Mouse (Mus musculus) stomach, postnatal 0 days (tissue): ENCODE data around the gene Olfr641. TPM values are rescaled to one million over a fixed set of nuclear protein-coding genes. Genes with fewer than 3 reads are reported as not detected.

ENCODE experiments used
- ATAC-seq: fragments of 200-750 bp; cut with Nextera tagmentation; 2 replicates; pipeline ENCODE4 v1.8.0; 2017; ENCODE audit not compliant: low FRiP score, low TSS enrichment
- DNase-seq: peaks from one replicate; pipeline ENCODE4 v3.0.0-alpha.2; 2016; ENCODE audit warnings: low spot score
- H3K27ac ChIP-seq: fragments of 300-500 bp; sonication (generic); replicated peaks from 2 replicates; pipeline ENCODE4 v1.5.1; 2014; ENCODE audit warnings: mild to moderate bottlenecking, control low read depth
- H3K27me3 ChIP-seq: fragments of 300-500 bp; sonication (generic); 2 replicates; pipeline ENCODE4 v1.6.1; 2014; ENCODE audit warnings: low read length; ENCODE audit not compliant: control insufficient read depth, insufficient read depth
- H3K36me3 ChIP-seq: fragments of 300-500 bp; sonication (generic); 2 replicates; pipeline ENCODE4 v1.6.1; 2014; ENCODE audit warnings: low read length, mixed read lengths; ENCODE audit not compliant: control insufficient read depth, insufficient read depth
- H3K4me1 ChIP-seq: fragments of 300-500 bp; sonication (generic); replicated peaks from 2 replicates; pipeline ENCODE4 v1.6.1; 2014; ENCODE audit warnings: antibody characterized with exemption; ENCODE audit not compliant: control insufficient read depth, insufficient read depth
- H3K4me2 ChIP-seq: fragments of 300-500 bp; sonication (generic); replicated peaks from 2 replicates; pipeline ENCODE4 v1.6.1; 2014; ENCODE audit warnings: low read depth, mild to moderate bottlenecking, control low read depth, moderate library complexity
- H3K4me3 ChIP-seq: fragments of 300-500 bp; sonication (generic); 2 replicates; pipeline ENCODE4 v1.5.1; 2014; ENCODE audit warnings: low read depth, low read length, control low read depth
- H3K9ac ChIP-seq: fragments of 300-500 bp; sonication (generic); 2 replicates; pipeline ENCODE4 v1.6.1; 2014; ENCODE audit warnings: mild to moderate bottlenecking, low read length, control low read depth, mixed read lengths
- H3K9me3 ChIP-seq: fragments of 300-500 bp; sonication (generic); 2 replicates; pipeline ENCODE4 v1.6.1; 2016; ENCODE audit warnings: low read length; ENCODE audit not compliant: control insufficient read depth
- CTCF ChIP-seq: IDR thresholded peaks from 2 replicates; pipeline ENCODE4 v1.5.1; 2016; ENCODE audit warnings: antibody characterized with exemption, low read depth, mild to moderate bottlenecking, moderate library complexity
- EP300 ChIP-seq: optimal IDR thresholded peaks from 2 replicates; pipeline ENCODE3; 2016; ENCODE audit warnings: antibody characterized with exemption
- WGBS: fragments of 180-500 bp; shearing (Covaris S2); extraction: QIAGEN DNeasy Blood & Tissue Kit; methylation state at CpG from one replicate; pipeline ENCODE4 v1.1.7; 2014; 5-methylcytosine and 5-hydroxymethylcytosine counted together
- polyA plus RNA-seq: library from polyadenylated mRNA; unstranded; fragments of >200 nt; fragmentation: Nextera tagmentation; extraction: Ambion mirVana; gene quantifications from 2 replicates; pipeline ENCODE4 v1.2.1, GENCODE M21; 2015

The Olfr641 gene
- polyA plus RNA-seq: not detected in 2 replicates

- TF ChIP-seq EP300 (no peak), CTCF (no peak)
- 67% methylated on average over 1 of the region's 1 CpGs for WGBS
- H3K9ac ChIP-seq: no peak within 1 kb of the TSS
- no peak for ATAC-seq
- no peaks in the 10 kb centered on the region for H3K36me3 ChIP-seq
- H3K9me3 ChIP-seq: no peaks in the 10 kb centered on the region
- H3K27ac ChIP-seq: no peak within 1 kb of the TSS
- no peak within 1 kb of the TSS for H3K4me2 ChIP-seq
- no peaks in the 10 kb centered on the region for H3K27me3 ChIP-seq
- H3K4me3 ChIP-seq: no peak within 1 kb of the TSS
- H3K4me1 ChIP-seq: no peaks in the 10 kb centered on the region
- DNase-seq: no peak
These were observed at the start of gene Olfr641 for GRCm38 (mm10) chr7:104035145-104035544. Olfr641 (plus strand) TSS chr7:104035445.

GRCm38 (mm10) chr7:103998446-103998845 lies 36.8 kb upstream of the Olfr641 start, which contains the start of gene Olfr638:
Olfr638 (plus strand) TSS chr7:103998746.
- no peak within 1 kb of the TSS for H3K9ac ChIP-seq
- no peak for TF ChIP-seq EP300
- no peaks in the 10 kb centered on the region for H3K9me3 ChIP-seq
- H3K4me1 ChIP-seq: no peaks in the 10 kb centered on the region
- no peaks in the 10 kb centered on the region for H3K27me3 ChIP-seq
- no peak for DNase-seq
- H3K4me2 ChIP-seq: no peak within 1 kb of the TSS
- H3K36me3 ChIP-seq: no peaks in the 10 kb centered on the region
- no peak within 1 kb of the TSS for H3K4me3 ChIP-seq
- no peak within 1 kb of the TSS for H3K27ac ChIP-seq
- no peak for ATAC-seq

- H3K27ac ChIP-seq: no peak overlapping the region
- no peaks in the 10 kb centered on the region for H3K27me3 ChIP-seq
- H3K4me1 ChIP-seq: no peaks in the 10 kb centered on the region
- H3K9ac ChIP-seq: no peak overlapping the region
- DNase-seq: no peak
- H3K4me3 ChIP-seq: no peak overlapping the region
- H3K9me3 ChIP-seq: no peaks in the 10 kb centered on the region
- ATAC-seq: no peak
- TF ChIP-seq CTCF: no peak
- TF ChIP-seq EP300: no peak
- H3K36me3 ChIP-seq: no peaks in the 10 kb centered on the region
- H3K4me2 ChIP-seq: no peak overlapping the region
These were observed 36.1 kb upstream of the Olfr641 start for GRCm38 (mm10) chr7:103999124-103999523.

- Histone ChIP-seq H3K4me2 (no peak within 1 kb of the TSS), H3K27me3 (no peaks in the 10 kb centered on the region), H3K27ac (no peak within 1 kb of the TSS), H3K4me3 (no peak within 1 kb of the TSS), H3K4me1 (no peaks in the 10 kb centered on the region), H3K9me3 (no peaks in the 10 kb centered on the region), H3K36me3 (no peaks in the 10 kb centered on the region), H3K9ac (no peak within 1 kb of the TSS)
- DNase-seq (no peak), ATAC-seq (no peak)
- no peak for TF ChIP-seq EP300
- TF ChIP-seq CTCF: no peak
These were observed 18.0 kb upstream of the Olfr641 start, which contains the start of gene Olfr639 for GRCm38 (mm10) chr7:104017203-104017602. Olfr639 (minus strand) TSS chr7:104017303.

GRCm38 (mm10) chr7:104018953-104019352 lies 16.3 kb upstream of the Olfr641 start:
- TF ChIP-seq CTCF (no peak), EP300 (no peak)
- ATAC-seq (no peak), DNase-seq (no peak)
- H3K4me3 ChIP-seq: no peak overlapping the region
- no peaks in the 10 kb centered on the region for H3K9me3 ChIP-seq
- 71% methylated on average over 1 of the region's 1 CpGs for WGBS
- no peaks in the 10 kb centered on the region for H3K36me3 ChIP-seq
- H3K4me1 ChIP-seq: no peaks in the 10 kb centered on the region
- H3K9ac ChIP-seq: no peak overlapping the region
- no peak overlapping the region for H3K4me2 ChIP-seq
- H3K27me3 ChIP-seq: no peaks in the 10 kb centered on the region
- no peak overlapping the region for H3K27ac ChIP-seq

GRCm38 (mm10) chr7:104021651-104022050 lies 13.6 kb upstream of the Olfr641 start:
- 88% methylated on average over 6 of the region's 6 CpGs for WGBS
- TF ChIP-seq CTCF: no peak
- TF ChIP-seq EP300: no peak
- H3K4me2 ChIP-seq: no peak overlapping the region
- no peak overlapping the region for H3K4me3 ChIP-seq
- DNase-seq (no peak), ATAC-seq (no peak)
- H3K4me1 ChIP-seq: no peaks in the 10 kb centered on the region
- no peak overlapping the region for H3K27ac ChIP-seq
- no peak overlapping the region for H3K9ac ChIP-seq
- no peaks in the 10 kb centered on the region for H3K27me3 ChIP-seq
- no peaks in the 10 kb centered on the region for H3K9me3 ChIP-seq
- no peaks in the 10 kb centered on the region for H3K36me3 ChIP-seq
